ENCODE assay signal across 18 mouse cellular contexts in the genomic region with DNA sequence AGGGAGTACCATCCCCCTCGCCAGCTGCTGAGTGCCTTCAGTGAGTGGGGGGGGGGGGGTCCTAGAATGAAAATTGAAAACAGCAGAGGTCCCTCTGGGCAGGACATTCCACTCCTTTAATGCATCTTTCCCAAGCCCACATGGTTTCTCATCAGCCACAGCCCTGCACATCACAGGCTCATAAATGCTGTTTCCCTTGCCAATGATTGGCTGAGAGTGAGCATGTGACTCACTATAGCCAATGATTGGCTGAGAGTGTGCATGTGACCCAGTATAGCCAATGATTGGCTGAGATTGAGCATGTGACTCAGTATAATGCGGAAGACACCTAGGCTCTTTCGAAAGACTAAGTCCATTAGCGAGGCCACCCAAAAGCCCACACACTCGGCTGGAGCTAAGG. TPM values are rescaled to one million over a fixed set of nuclear protein-coding genes. Genes with fewer than 3 reads are reported as not detected.
DNase-seq lines count a peak whose midpoint lies in the region; ATAC-seq and TF ChIP-seq lines count a peak whose summit lies in the region.
"Had no signal": no experiment of that assay in that cellular context is flagged by ENCODE, and none has a peak within 500 bp of the region (broad histone marks: within the 10 kb centered on the region; RNA-seq: fewer than 3 reads in every experiment).

No protein-coding gene starts in this region.

- ATAC-seq in kidney, embryonic 14.5 days (ENCODE audit: low FRiP score, low TSS enrichment) = no peak
- peak; percentile 52; the same call in 1 of the 2 replicates for ATAC-seq in embryonic facial prominence, embryonic 12.5 days (ENCODE audit: insufficient number of reproducible peaks, insufficient read depth, low FRiP score, low TSS enrichment)
- ATAC-seq in limb, embryonic 15.5 days (ENCODE audit: insufficient number of reproducible peaks, low FRiP score, low TSS enrichment, low read depth) = peak; percentile 36; the same call in 1 of the 2 replicates
- ATAC-seq: intestine, postnatal 0 days had no signal

- peak; percentile 38 for DNase-seq in kidney, adult 9 months
- DNase-seq in ES-E14 (ENCODE audit: low read depth, low spot score) = no peak
- no peak for DNase-seq in adrenal gland, adult 8-10 months
- DNase-seq in adrenal gland, adult (ENCODE audit: inconsistent age in 2 of 2, low spot score in 1 of 2) = no peak
- DNase-seq: adrenal gland, postnatal 36 days; cerebellum, adult 8-10 months; heart, adult 18-20 months; liver, embryonic 13.5 days; midbrain, embryonic 14.5 days; thymus, postnatal 14 days had no signal

- WGBS in kidney, embryonic 14.5 days = 91% methylated on average over 5 of the region's 5 CpGs
- WGBS in embryonic facial prominence, embryonic 12.5 days = 81% methylated on average over 5 of the region's 5 CpGs
- WGBS in limb, embryonic 15.5 days = 84% methylated on average over 5 of the region's 5 CpGs

- H3K9ac ChIP-seq in kidney, embryonic 14.5 days (ENCODE audit: low read depth, low read length) = no peak overlapping the region
- no peak overlapping the region for H3K9ac ChIP-seq in ES-E14 (ENCODE audit: insufficient read depth, low read depth, low read length, poor library complexity, severe bottlenecking)
- H3K9ac ChIP-seq in embryonic facial prominence, embryonic 12.5 days = no peak overlapping the region
- no peak overlapping the region for H3K9ac ChIP-seq in limb, embryonic 15.5 days
- H3K9ac ChIP-seq: hindbrain, embryonic 14.5 days; liver, embryonic 13.5 days had no signal

- H3K27ac ChIP-seq in kidney, embryonic 14.5 days (ENCODE audit: low read depth, low read length) = no peak overlapping the region
- no peak overlapping the region for H3K27ac ChIP-seq in ES-E14 (ENCODE audit: insufficient read depth, low read depth, low read length, poor library complexity, severe bottlenecking)
- H3K27ac ChIP-seq in embryonic facial prominence, embryonic 12.5 days = peak overlapping the region; percentile 76
- peak overlapping the region; percentile 40; the same call in 1 of the 2 replicates for H3K27ac ChIP-seq in limb, embryonic 15.5 days
- H3K27ac ChIP-seq: hindbrain, embryonic 14.5 days; liver, embryonic 13.5 days had no signal

- no peaks in the 10 kb centered on the region for H3K9me3 ChIP-seq in kidney, embryonic 14.5 days (ENCODE audit: control insufficient read depth, low read length)
- no peaks in the 10 kb centered on the region for H3K9me3 ChIP-seq in ES-E14 (ENCODE audit: control insufficient read depth, insufficient read depth, low read depth, low read length)
- no peaks in the 10 kb centered on the region for H3K9me3 ChIP-seq in embryonic facial prominence, embryonic 12.5 days
- H3K9me3 ChIP-seq in limb, embryonic 15.5 days = no peaks in the 10 kb centered on the region
- H3K9me3 ChIP-seq: liver, embryonic 13.5 days had no signal

- H3K27me3 ChIP-seq in kidney, embryonic 14.5 days (ENCODE audit: control insufficient read depth, insufficient read depth, low read length) = no peaks in the 10 kb centered on the region
- H3K27me3 ChIP-seq in embryonic facial prominence, embryonic 12.5 days = peaks cover 3% of the 10 kb centered on the region; the same call in 1 of the 2 replicates
- peaks cover under 1% of the 10 kb centered on the region; the same call in 1 of the 2 replicates for H3K27me3 ChIP-seq in limb, embryonic 15.5 days
- H3K27me3 ChIP-seq: liver, embryonic 13.5 days had no signal

- no peak overlapping the region for H3K4me3 ChIP-seq in kidney, embryonic 14.5 days (ENCODE audit: low read length)
- no peak overlapping the region for H3K4me3 ChIP-seq in ES-E14 (ENCODE audit: insufficient read depth in 1 of 2, low read depth in 1 of 2, low read length in 2 of 2, poor library complexity in 1 of 2, severe bottlenecking in 1 of 2)
- H3K4me3 ChIP-seq in embryonic facial prominence, embryonic 12.5 days = no peak overlapping the region
- H3K4me3 ChIP-seq in limb, embryonic 15.5 days = no peak overlapping the region
- H3K4me3 ChIP-seq: erythroblast, embryonic 14.5 days; liver, embryonic 13.5 days had no signal

- peaks cover 21% of the 10 kb centered on the region for H3K4me1 ChIP-seq in kidney, embryonic 14.5 days (ENCODE audit: control insufficient read depth, insufficient read depth, low read length)
- H3K4me1 ChIP-seq in ES-E14 (ENCODE audit: control insufficient read depth in 2 of 2, insufficient read depth in 2 of 2, low read length in 2 of 2, poor library complexity in 1 of 2) = peaks cover 0 to 24% of the 10 kb centered on the region in 2 experiments; a peak in 2 of 4 replicates
- H3K4me1 ChIP-seq in embryonic facial prominence, embryonic 12.5 days = peaks cover 28% of the 10 kb centered on the region
- peaks cover 21% of the 10 kb centered on the region for H3K4me1 ChIP-seq in limb, embryonic 15.5 days
- H3K4me1 ChIP-seq: liver, embryonic 13.5 days had no signal

- no peak overlapping the region for H3K4me2 ChIP-seq in kidney, embryonic 14.5 days (replicated peaks; ENCODE audit: low read depth, low read length)
- H3K4me2 ChIP-seq in embryonic facial prominence, embryonic 12.5 days (replicated peaks) = 0 out of 2 replicates have a peak overlapping the region, but pooled peaks have one; percentile 6
- no peak overlapping the region for H3K4me2 ChIP-seq in limb, embryonic 15.5 days
- H3K4me2 ChIP-seq: hindbrain, embryonic 14.5 days; liver, embryonic 13.5 days had no signal

- in situ Hi-C loops in ES-E14 (cut with MboI; ENCODE audit: low sequenced_read_pairs in 2 of 2, unreplicated experiment in 2 of 2) = no loop called here

- no peaks in the 10 kb centered on the region for H3K36me3 ChIP-seq in kidney, embryonic 14.5 days (ENCODE audit: control insufficient read depth, insufficient read depth, low read length)
- H3K36me3 ChIP-seq in ES-E14 (ENCODE audit: control insufficient read depth, insufficient read depth, low read length, poor library complexity, severe bottlenecking) = no peaks in the 10 kb centered on the region
- no peaks in the 10 kb centered on the region for H3K36me3 ChIP-seq in embryonic facial prominence, embryonic 12.5 days
- H3K36me3 ChIP-seq in limb, embryonic 15.5 days = no peaks in the 10 kb centered on the region
- H3K36me3 ChIP-seq: liver, embryonic 13.5 days had no signal

TF ChIP-seq in ES-E14, 5 proteins besides CTCF, POLR2A, EP300 and RAD21:
- TF ChIP-seq ZNF384 (IDR thresholded peaks at IDR 0.05; ENCODE audit: low read depth, low read length) (no peak), ZC3H11A (IDR thresholded peaks at IDR 0.05; ENCODE audit: borderline replicate concordance, low read depth, low read length) (no peak), CHD2 (IDR thresholded peaks at IDR 0.05; ENCODE audit: low read depth, low read length) (0 out of 2 replicates have a peak, but pooled peaks have one; percentile 49), HCFC1 (IDR thresholded peaks at IDR 0.05; ENCODE audit: borderline replicate concordance, insufficient read depth, low read length) (no peak), MAFK (IDR thresholded peaks at IDR 0.05; ENCODE audit: insufficient read depth, low read depth, low read length) (no peak)

RNA-seq across cellular contexts. Expression of gene Wscd2, which starts 20.9 kb away (rescaled TPM):
- 2.5 and 3.7 TPM in 2 replicates for polyA plus RNA-seq in kidney, embryonic 14.5 days (2014; fragmentation: Nextera tagmentation; extraction: Ambion mirVana)
- total RNA-seq in ES-E14 (2012; rRNA removed) = 2.6 and 3.4 TPM in 2 replicates
- 7.1 and 8.3 TPM in 2 replicates for polyA plus RNA-seq in embryonic facial prominence, embryonic 12.5 days (2016; fragmentation: Nextera tagmentation; extraction: Ambion mirVana)
- 9.1 and 11.0 TPM in 2 replicates for polyA plus RNA-seq in limb, embryonic 15.5 days (2015; fragmentation: Nextera tagmentation; extraction: Ambion mirVana)
- total RNA-seq in adrenal gland, adult 8-10 months (2022) = 10 to 100 TPM in 2 of 4 experiments, 1 to 10 TPM in 2; 5.4 to 12.6 (median 9.4) TPM
- total RNA-seq: common myeloid progenitor, adult 5-6 weeks; megakaryocyte progenitor cell, adult 5-6 weeks had no signal
- polyA plus RNA-seq: erythroblast, embryonic 14.5 days had no signal

Comparison
In these comparisons a context has a peak if more than half of its experiments do, and no peak if none do; other contexts are left out.
1. H3K27ac ChIP-seq: peak in embryonic facial prominence, embryonic 12.5 days (single experiment) and limb, embryonic 15.5 days (single experiment); none in kidney, embryonic 14.5 days (single experiment) and ES-E14 (single experiment).